ENCODE assay signal across 9 mouse cellular contexts in genomic region chr15:10866794-10867193, GRCm38 (mm10).
DNase-seq lines count a peak whose midpoint lies in the region; ATAC-seq and TF ChIP-seq lines count a peak whose summit lies in the region.
"Had no signal": no experiment of that assay in that cellular context is flagged by ENCODE, and none has a peak within 500 bp of the region (broad histone marks: within the 10 kb centered on the region; RNA-seq: fewer than 3 reads in every experiment).

No protein-coding gene starts in this region.

- WGBS in lung, embryonic 16.5 days: 50% methylated on average over 5 of the region's 5 CpGs
- 56% methylated on average over 5 of the region's 5 CpGs for WGBS in forebrain, postnatal 0 days

- DNase-seq in adrenal gland, adult 2 months: peak; percentile 5
- no peak for DNase-seq in adrenal gland, adult 8-10 months
- DNase-seq in left cerebral cortex, adult 18-20 months (ENCODE audit: low spot score in 2 of 2): peak; percentile 17 to 26
- no peak for DNase-seq in left cerebral cortex, adult 2 months (ENCODE audit: extremely low spot score in 1 of 2, low spot score in 2 of 2)
- peak; percentile 55 for DNase-seq in gastrocnemius, postnatal 25 days
- DNase-seq in forebrain, postnatal 0 days: no peak
- DNase-seq in spleen, postnatal 10 days (ENCODE audit: low spot score in 2 of 2): no peak
- DNase-seq: liver had no signal

- TF ChIP-seq CTCF in left cerebral cortex, adult 2 months (IDR thresholded peaks at IDR 0.05): no peak
- no peak for TF ChIP-seq CTCF in forebrain, postnatal 0 days (IDR thresholded peaks at IDR 0.05; ENCODE audit: low read depth)

- no peaks in the 10 kb centered on the region for H3K36me3 ChIP-seq in lung, embryonic 16.5 days (ENCODE audit: control insufficient read depth, insufficient read depth, low read length)
- no peaks in the 10 kb centered on the region for H3K36me3 ChIP-seq in forebrain, postnatal 0 days (ENCODE audit: insufficient read depth)

- no peak overlapping the region for H3K4me3 ChIP-seq in left cerebral cortex, adult 2 months
- H3K4me3 ChIP-seq in lung, embryonic 16.5 days (ENCODE audit: low read length): no peak overlapping the region
- H3K4me3 ChIP-seq in forebrain, postnatal 0 days (ENCODE audit: low read depth, low read length): no peak overlapping the region

- no peak overlapping the region for H3K4me2 ChIP-seq in lung, embryonic 16.5 days (ENCODE audit: low read depth, low read length)
- H3K4me2 ChIP-seq in forebrain, postnatal 0 days (ENCODE audit: low read depth): no peak overlapping the region

- H3K9me3 ChIP-seq in lung, embryonic 16.5 days (ENCODE audit: control insufficient read depth, low read length): no peaks in the 10 kb centered on the region
- no peaks in the 10 kb centered on the region for H3K9me3 ChIP-seq in forebrain, postnatal 0 days (ENCODE audit: low read length)

- intact Hi-C loops in left cerebral cortex, adult 2 months (cut with DNase I): loop anchor here (5.0 kb wide), 2 partner anchors 154 to 259 kb away; partner anchors contain the start of gene Rai14

- no peaks in the 10 kb centered on the region for H3K27me3 ChIP-seq in lung, embryonic 16.5 days (ENCODE audit: control insufficient read depth, insufficient read depth, low read depth, low read length)
- H3K27me3 ChIP-seq in forebrain, postnatal 0 days (ENCODE audit: insufficient read depth, low read length): no peaks in the 10 kb centered on the region

- no peak overlapping the region for H3K9ac ChIP-seq in lung, embryonic 16.5 days (ENCODE audit: low read length)
- H3K9ac ChIP-seq in forebrain, postnatal 0 days: no peak overlapping the region

- peaks cover 32% of the 10 kb centered on the region for H3K4me1 ChIP-seq in lung, embryonic 16.5 days (replicated peaks; ENCODE audit: control insufficient read depth, insufficient read depth, low read length)
- H3K4me1 ChIP-seq in forebrain, postnatal 0 days (ENCODE audit: insufficient read depth): no peaks in the 10 kb centered on the region

- no peak overlapping the region for H3K27ac ChIP-seq in left cerebral cortex, adult 2 months
- H3K27ac ChIP-seq in lung, embryonic 16.5 days (ENCODE audit: low read length): peak overlapping the region; percentile 24; the same call in 1 of the 2 replicates
- H3K27ac ChIP-seq in forebrain, postnatal 0 days (ENCODE audit: low read depth, low read length): no peak overlapping the region

- ATAC-seq in lung, embryonic 16.5 days (ENCODE audit: low read depth): peak; percentile 40
- no peak for ATAC-seq in forebrain, postnatal 0 days

Comparison
In these comparisons a context has a peak if more than half of its experiments do, and no peak if none do; other contexts are left out.
1. DNase-seq: peak in adrenal gland, adult 2 months (single experiment), left cerebral cortex, adult 18-20 months (2 of 2) and gastrocnemius, postnatal 25 days (single experiment); none in adrenal gland, adult 8-10 months (single experiment), left cerebral cortex, adult 2 months (0 of 2), forebrain, postnatal 0 days (single experiment) and spleen, postnatal 10 days (0 of 2).